Mouse (Mus musculus) midbrain, embryonic 15.5 days (tissue): Measurements from ENCODE around the gene Pde4d. TPM values are rescaled to one million over a fixed set of nuclear protein-coding genes. Genes with fewer than 3 reads are reported as not detected.
A peak's percentile ranks its signal among the peaks of the same experiment; 100 is the strongest.

ENCODE experiments used
- ATAC-seq: fragments of 200-750 bp; cut with Nextera tagmentation; replicated peaks from 2 replicates; pipeline ENCODE4 v1.8.0; 2017; ENCODE audit warnings: moderate TSS enrichment
- H3K27ac ChIP-seq: fragments of 300-500 bp; sonication (generic); 2 replicates; pipeline ENCODE4 v1.5.1; 2015; ENCODE audit warnings: mild to moderate bottlenecking, inconsistent platforms
- H3K27me3 ChIP-seq: fragments of 300-500 bp; sonication (generic); replicated peaks from 2 replicates; pipeline ENCODE4 v1.6.1; 2015; ENCODE audit warnings: inconsistent platforms
- H3K36me3 ChIP-seq: fragments of 300-500 bp; sonication (generic); replicated peaks from 2 replicates; pipeline ENCODE4 v1.6.1; 2015; ENCODE audit warnings: inconsistent platforms
- H3K4me1 ChIP-seq: fragments of 300-500 bp; sonication (generic); 2 replicates; pipeline ENCODE4 v1.6.1; 2015; ENCODE audit warnings: inconsistent platforms
- H3K4me2 ChIP-seq: fragments of 300-500 bp; sonication (generic); 2 replicates; pipeline ENCODE4 v1.6.1; 2015; ENCODE audit warnings: inconsistent platforms, mild to moderate bottlenecking, moderate library complexity
- H3K4me3 ChIP-seq: fragments of 300-500 bp; sonication (generic); 2 replicates; pipeline ENCODE4 v1.5.1; 2015; ENCODE audit warnings: mild to moderate bottlenecking, inconsistent platforms
- H3K9ac ChIP-seq: fragments of 300-500 bp; sonication (generic); 2 replicates; pipeline ENCODE4 v1.6.1; 2015; ENCODE audit warnings: mild to moderate bottlenecking, inconsistent platforms
- H3K9me3 ChIP-seq: fragments of 300-500 bp; sonication (generic); 2 replicates; pipeline ENCODE4 v1.6.1; 2016; ENCODE audit warnings: inconsistent platforms
- WGBS: fragments of 180-500 bp; shearing (Covaris S2); methylation state at CpG from one replicate; pipeline ENCODE4 v1.1.7; 2015; ENCODE audit warnings: mixed read lengths; 5-methylcytosine and 5-hydroxymethylcytosine counted together
- polyA plus RNA-seq: library from polyadenylated mRNA; unstranded; fragments of >200 nt; fragmentation: Nextera tagmentation; extraction: Ambion mirVana; gene quantifications from 2 replicates; pipeline ENCODE4 v1.2.1, GENCODE M21; 2015

Pde4d gene
- polyA plus RNA-seq, 1 experiment from 2014 or later, result 27.1 TPM

DNA sequence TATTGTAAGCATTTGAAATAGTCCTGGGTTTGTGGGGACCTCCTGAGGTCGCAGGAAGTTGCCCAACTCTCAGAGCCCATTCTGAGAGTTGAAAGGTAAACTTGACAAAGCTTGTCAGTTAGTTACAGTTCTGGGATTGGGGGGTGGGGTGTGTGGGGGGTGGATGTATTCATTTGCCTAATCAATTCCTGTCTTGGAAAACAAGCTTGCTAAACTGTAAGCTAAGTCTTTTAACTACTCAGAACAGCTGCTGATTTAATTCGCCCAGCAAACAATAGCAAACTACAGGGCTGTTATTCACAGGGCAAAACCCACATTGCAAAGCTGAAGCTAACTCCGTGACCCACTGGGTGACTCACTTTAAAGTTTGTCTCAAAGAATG, 1183.3 kb downstream of the Pde4d start:
- Histone ChIP-seq H3K9me3 (no peaks in the 10 kb centered on the region), H3K27ac (no peak overlapping the region), H3K4me2 (no peak overlapping the region), H3K4me3 (no peak overlapping the region), H3K27me3 (no peaks in the 10 kb centered on the region), H3K9ac (no peak overlapping the region), H3K4me1 (peaks cover 20% of the 10 kb centered on the region), H3K36me3 (no peaks in the 10 kb centered on the region)
- no peak for ATAC-seq
- 5% methylated on average over 3 of the region's 3 CpGs for WGBS

DNA sequence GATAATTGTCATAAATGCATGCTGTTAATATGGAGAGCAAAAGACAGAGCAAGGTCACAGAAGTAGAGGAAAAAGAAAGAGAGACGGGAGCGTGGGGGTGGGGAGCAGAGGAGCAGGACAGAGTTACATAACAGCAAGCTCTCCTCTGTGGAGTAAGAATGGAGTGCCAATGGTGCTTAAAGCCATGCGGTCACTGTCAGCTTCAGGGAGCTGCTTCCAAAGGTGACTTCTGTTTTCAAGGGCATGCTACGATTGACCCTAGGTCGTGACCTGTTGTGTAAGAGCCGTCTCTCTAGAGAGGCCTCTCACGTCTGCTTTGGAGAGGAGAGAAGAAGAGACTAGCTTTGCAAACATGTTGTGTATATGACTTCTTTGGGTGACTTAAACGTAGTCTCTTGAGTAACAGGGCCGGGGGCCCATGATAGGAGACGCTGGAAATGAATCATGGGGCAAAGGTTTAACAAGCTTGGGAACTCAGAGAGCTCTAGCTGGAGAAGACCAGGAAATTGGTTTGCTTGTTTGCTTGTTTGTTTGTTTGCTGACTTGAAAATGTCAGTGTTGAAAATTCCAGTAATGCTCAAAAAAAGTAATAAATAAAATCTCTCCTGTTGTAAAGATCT, 1186.3 kb downstream of the Pde4d start:
- no peak overlapping the region for H3K4me3 ChIP-seq
- no peaks in the 10 kb centered on the region for H3K9me3 ChIP-seq
- H3K4me1 ChIP-seq, result peaks cover 20% of the 10 kb centered on the region
- no peaks in the 10 kb centered on the region for H3K27me3 ChIP-seq
- no peak overlapping the region for H3K9ac ChIP-seq
- WGBS, result 79% methylated on average over 10 of the region's 10 CpGs
- no peaks in the 10 kb centered on the region for H3K36me3 ChIP-seq
- ATAC-seq, result no peak
- no peak overlapping the region for H3K27ac ChIP-seq
- H3K4me2 ChIP-seq, result no peak overlapping the region

DNA sequence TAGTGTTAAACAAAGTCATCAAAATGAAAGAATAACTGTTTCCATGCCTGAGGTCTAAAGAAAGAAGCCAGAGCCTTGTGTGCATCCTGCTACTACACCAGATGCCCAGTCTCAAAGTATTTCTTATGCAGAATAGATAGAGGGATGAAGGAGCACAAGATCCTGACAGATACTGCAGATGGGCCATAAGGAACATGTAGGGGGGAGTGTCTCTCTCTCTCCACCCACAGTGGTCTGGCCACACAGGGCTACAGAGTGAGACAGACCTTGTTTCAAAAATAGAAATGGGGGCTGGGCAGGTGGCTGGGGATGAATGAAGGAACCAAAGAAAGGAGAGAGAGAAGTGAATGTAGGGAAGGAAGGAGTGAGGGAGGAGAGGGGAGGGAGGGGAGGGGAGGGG, 1188.5 kb downstream of the Pde4d start:
- H3K27ac ChIP-seq, result no peak overlapping the region
- H3K4me1 ChIP-seq, result peaks cover 7% of the 10 kb centered on the region; the same call in 1 of the 2 replicates
- no peak overlapping the region for H3K9ac ChIP-seq
- no peak for ATAC-seq
- no peaks in the 10 kb centered on the region for H3K27me3 ChIP-seq
- H3K36me3 ChIP-seq, result no peaks in the 10 kb centered on the region
- H3K9me3 ChIP-seq, result no peaks in the 10 kb centered on the region
- H3K4me2 ChIP-seq, result no peak overlapping the region
- no peak overlapping the region for H3K4me3 ChIP-seq

DNA sequence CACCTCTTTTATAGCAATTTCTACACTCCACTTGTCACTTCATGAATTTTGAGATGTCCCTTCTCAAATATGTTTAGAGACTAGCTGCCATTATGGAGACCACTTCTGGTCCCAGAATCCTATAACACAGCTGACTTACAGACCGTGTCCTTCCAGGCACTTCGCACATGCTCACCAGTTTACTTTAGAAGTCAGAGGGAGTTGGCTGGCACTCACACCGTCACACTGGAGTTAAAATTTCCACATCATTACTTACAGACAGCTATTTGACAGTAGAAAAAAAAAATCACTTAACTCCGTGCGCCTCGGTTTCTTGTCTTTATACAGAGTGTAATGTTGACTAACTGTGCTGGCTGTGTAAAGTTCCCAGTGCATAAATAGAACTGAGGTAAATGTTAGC, 1189.5 kb downstream of the Pde4d start:
- H3K27ac ChIP-seq, result no peak overlapping the region
- no peaks in the 10 kb centered on the region for H3K36me3 ChIP-seq
- H3K4me2 ChIP-seq, result no peak overlapping the region
- no peak overlapping the region for H3K4me3 ChIP-seq
- H3K9ac ChIP-seq, result no peak overlapping the region
- 77% methylated on average over 6 of the region's 6 CpGs for WGBS
- ATAC-seq, result no peak
- H3K9me3 ChIP-seq, result no peaks in the 10 kb centered on the region
- H3K27me3 ChIP-seq, result no peaks in the 10 kb centered on the region
- 0 out of 2 replicates have a peak, but pooled peaks cover under 1% of the 10 kb centered on the region for H3K4me1 ChIP-seq

DNA sequence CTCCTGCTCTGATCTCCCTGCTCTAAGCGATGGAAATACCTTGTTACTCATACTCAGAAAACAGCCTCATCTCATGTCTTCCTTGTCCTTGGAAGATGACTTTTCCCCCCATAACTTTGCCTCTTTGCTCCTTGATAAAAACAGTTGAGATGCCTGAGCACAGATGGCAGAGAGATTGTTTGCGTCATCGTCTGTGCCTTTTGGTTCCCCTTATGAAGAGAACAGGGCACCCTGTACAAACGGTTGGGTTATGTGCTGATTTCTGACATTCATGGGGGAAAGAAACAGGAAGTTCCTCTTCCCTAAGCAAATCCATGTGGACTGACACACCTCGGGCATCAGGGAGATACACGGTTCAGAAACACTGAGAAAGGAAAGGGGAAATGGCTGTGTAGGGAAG, 1191.8 kb downstream of the Pde4d start:
- ATAC-seq, result no peak
- WGBS, result 90% methylated on average over 6 of the region's 6 CpGs
- no peak overlapping the region for H3K4me2 ChIP-seq

DNA sequence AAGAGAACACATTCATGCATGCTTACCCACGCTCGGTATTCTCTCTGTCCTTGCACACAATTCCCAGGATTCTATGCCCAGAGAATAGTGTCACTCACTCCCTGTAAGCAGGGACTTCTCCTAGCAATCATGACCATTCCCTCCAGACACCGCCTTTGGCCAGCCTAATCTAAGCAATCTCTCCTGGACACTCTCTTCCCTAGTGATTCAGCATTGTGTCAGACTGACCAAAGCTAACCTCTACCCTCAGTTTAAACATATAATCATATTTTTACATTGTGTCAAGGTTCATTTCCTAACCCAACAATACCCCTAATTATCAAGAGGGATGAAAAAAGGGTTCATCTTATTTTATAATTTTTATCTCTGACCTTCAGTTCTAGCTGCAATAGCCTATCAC, 1193.7 kb downstream of the Pde4d start:
- Histone ChIP-seq H3K9me3 (no peaks in the 10 kb centered on the region), H3K4me2 (no peak overlapping the region), H3K9ac (no peak overlapping the region), H3K36me3 (no peaks in the 10 kb centered on the region), H3K4me3 (no peak overlapping the region), H3K27ac (no peak overlapping the region), H3K27me3 (no peaks in the 10 kb centered on the region), H3K4me1 (peaks cover 11% of the 10 kb centered on the region; the same call in 1 of the 2 replicates)
- WGBS, result 66% methylated on average over 3 of the region's 3 CpGs
- no peak for ATAC-seq

More for the DNA sequence above, 1191.8 kb downstream of the Pde4d start:
- H3K27me3 ChIP-seq, result no peaks in the 10 kb centered on the region
- no peaks in the 10 kb centered on the region for H3K36me3 ChIP-seq
- H3K4me1 ChIP-seq, result peaks cover 7% of the 10 kb centered on the region; the same call in 1 of the 2 replicates
- no peaks in the 10 kb centered on the region for H3K9me3 ChIP-seq
- no peak overlapping the region for H3K4me3 ChIP-seq
- H3K9ac ChIP-seq, result no peak overlapping the region
- H3K27ac ChIP-seq, result no peak overlapping the region

DNA sequence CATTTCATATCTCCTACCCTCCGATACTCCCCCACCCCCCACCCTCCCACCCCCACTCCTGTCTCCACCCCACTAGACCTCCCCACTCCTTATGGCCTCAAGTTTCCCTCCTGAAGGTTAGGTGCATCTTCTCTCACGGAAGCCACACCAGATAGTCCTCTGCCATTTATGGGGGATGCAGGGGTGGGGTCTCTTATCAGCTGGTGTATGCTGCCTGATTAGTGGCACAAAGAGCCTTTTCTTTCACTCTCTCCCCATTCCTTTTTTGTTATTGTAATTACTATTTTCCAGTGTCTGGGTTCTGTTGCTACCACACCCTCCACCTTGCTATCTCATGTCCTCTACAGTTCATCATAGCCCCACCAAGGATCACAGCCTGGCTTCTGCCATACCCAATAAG, 1194.3 kb downstream of the Pde4d start:
- Histone ChIP-seq H3K9me3 (no peaks in the 10 kb centered on the region), H3K27ac (no peak overlapping the region), H3K4me1 (peaks cover 11% of the 10 kb centered on the region; the same call in 1 of the 2 replicates), H3K27me3 (no peaks in the 10 kb centered on the region), H3K36me3 (no peaks in the 10 kb centered on the region), H3K4me3 (no peak overlapping the region), H3K9ac (no peak overlapping the region), H3K4me2 (no peak overlapping the region)
- no peak for ATAC-seq
- WGBS, result 90% methylated on average over 2 of the region's 2 CpGs

DNA sequence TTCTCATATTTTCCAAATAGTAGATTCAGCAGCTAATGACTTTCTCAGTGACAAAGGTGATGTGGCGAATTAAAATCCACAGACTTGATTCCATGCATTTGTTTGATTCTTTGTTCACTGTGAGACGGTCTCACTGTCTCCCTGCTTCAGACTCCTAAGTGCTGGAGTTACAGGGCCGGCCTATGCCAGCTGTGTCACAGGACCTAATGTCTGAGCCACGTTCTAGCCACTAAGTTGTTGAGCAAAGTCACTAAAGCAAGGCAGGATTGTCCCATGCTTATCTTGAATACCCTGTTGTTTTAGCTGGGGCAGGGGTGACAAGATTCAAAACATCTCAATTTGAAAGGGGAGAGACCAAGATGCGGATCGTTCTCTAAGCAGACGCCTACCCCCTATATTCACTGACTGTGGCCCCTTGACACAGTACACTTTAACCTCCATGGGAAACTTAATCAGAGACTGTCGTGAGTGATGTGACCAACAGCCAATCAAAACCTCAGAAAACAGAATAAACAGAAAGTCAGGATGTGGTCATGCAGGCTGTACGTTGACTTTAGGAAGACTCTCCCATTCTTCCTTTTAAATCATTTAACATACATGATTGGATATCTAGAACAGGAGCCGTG, 1195.6 kb downstream of the Pde4d start:
- H3K27me3 ChIP-seq, result no peaks in the 10 kb centered on the region
- no peak overlapping the region for H3K9ac ChIP-seq
- peaks cover 11% of the 10 kb centered on the region; the same call in 1 of the 2 replicates for H3K4me1 ChIP-seq
- H3K36me3 ChIP-seq, result no peaks in the 10 kb centered on the region
- H3K4me3 ChIP-seq, result no peak overlapping the region
- H3K9me3 ChIP-seq, result no peaks in the 10 kb centered on the region
- no peak for ATAC-seq
- WGBS, result 46% methylated on average over 10 of the region's 10 CpGs
- H3K4me2 ChIP-seq, result no peak overlapping the region
- H3K27ac ChIP-seq, result no peak overlapping the region

DNA sequence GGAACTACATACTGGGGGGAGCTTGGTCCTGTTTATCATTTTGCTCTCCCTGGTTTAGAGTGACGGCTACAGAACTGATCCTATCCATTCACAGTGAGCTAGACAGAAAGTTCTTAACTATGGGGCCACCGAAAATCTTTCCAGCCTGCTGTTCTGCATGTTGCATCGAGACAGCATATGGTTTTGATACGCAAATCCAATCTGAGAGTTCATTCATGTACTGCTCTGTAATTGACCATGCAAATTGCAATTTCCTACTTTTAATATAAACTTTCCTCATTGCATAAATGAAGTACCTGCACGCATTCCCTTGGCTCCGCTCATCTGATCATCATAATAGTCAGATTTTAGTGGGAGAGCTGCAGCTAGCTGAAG, 1196.1 kb downstream of the Pde4d start:
- Histone ChIP-seq H3K9me3 (no peaks in the 10 kb centered on the region), H3K4me3 (no peak overlapping the region), H3K4me2 (no peak overlapping the region), H3K4me1 (peaks cover 11% of the 10 kb centered on the region; the same call in 1 of the 2 replicates), H3K36me3 (no peaks in the 10 kb centered on the region), H3K27me3 (no peaks in the 10 kb centered on the region), H3K27ac (no peak overlapping the region), H3K9ac (no peak overlapping the region)
- no peak for ATAC-seq
- 53% methylated on average over 6 of the region's 6 CpGs for WGBS

DNA sequence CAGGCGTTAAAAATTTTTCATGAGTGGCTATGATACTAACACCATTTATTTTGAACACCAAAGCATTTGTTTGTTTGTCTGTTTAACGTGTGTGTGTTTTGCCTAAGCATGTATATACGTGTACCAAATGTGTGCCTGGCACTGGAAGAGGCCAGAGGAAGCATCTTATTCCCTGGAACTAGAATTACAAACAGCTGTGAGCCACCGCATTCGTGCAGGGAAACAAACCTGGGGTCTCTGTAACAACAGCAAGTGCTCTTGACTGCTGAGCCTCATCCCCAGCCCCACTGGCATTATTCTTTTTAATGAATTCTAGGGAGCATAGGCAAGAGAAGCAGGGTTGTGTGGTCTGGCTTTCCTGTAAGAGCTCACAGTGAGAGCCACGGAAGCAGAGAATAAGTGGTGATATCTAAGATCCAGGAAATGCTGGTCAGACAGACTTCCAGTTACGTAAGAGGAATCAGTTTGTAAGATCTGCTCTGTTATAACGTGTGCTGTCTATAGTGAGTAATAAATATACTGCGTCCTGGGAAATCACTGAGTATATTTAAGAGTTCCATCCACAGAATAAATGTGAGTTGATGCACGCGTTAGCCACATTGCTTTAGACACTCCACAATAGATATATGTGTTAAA, 1197.0 kb downstream of the Pde4d start:
- H3K9me3 ChIP-seq, result no peaks in the 10 kb centered on the region
- H3K4me3 ChIP-seq, result no peak overlapping the region
- peaks cover 15% of the 10 kb centered on the region for H3K4me1 ChIP-seq
- H3K9ac ChIP-seq, result no peak overlapping the region
- WGBS, result 57% methylated on average over 11 of the region's 11 CpGs
- peak overlapping the region; percentile 61; the same call in 1 of the 2 replicates for H3K27ac ChIP-seq
- no peak overlapping the region for H3K4me2 ChIP-seq
- ATAC-seq, result no peak
- no peaks in the 10 kb centered on the region for H3K36me3 ChIP-seq
- H3K27me3 ChIP-seq, result no peaks in the 10 kb centered on the region

DNA sequence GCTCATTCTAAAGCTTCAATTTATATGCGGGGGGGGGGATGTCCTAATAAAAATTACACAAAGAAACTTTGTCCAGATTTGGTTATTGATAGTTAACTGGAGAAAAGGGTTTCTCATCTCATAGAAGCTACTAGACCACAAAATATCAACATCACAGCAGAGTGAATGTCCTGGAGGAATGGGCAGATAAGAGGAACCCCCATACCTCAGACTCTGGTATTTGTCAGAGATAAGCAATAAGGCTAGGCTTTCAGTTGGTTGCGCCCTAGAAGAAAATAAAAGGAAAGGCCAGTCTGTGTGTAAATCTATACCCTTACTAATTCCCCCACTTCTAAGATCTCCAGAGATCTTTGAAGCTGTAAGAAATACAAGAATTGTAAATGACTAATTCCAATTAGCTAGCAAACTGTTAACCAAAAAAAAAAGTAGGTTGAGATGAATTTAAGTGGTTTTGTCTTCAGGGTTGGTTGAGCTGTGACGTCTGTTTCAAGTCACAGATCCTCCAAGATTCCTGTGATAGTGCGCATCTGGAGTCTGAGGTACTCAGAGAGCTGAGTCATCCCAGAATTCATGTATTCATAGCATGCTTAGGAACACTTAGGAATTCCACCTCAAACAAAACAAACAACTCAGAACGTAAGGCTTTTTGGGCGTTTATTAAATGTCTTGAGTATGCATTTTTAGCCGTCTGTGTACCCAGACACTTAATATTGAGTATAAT, 1197.9 kb downstream of the Pde4d start:
- Histone ChIP-seq H3K4me3 (no peak overlapping the region), H3K27ac (no peak overlapping the region), H3K9ac (no peak overlapping the region), H3K4me2 (no peak overlapping the region), H3K4me1 (peaks cover 15% of the 10 kb centered on the region), H3K27me3 (no peaks in the 10 kb centered on the region), H3K9me3 (no peaks in the 10 kb centered on the region), H3K36me3 (no peaks in the 10 kb centered on the region)
- no peak for ATAC-seq
- 85% methylated on average over 7 of the region's 7 CpGs for WGBS

DNA sequence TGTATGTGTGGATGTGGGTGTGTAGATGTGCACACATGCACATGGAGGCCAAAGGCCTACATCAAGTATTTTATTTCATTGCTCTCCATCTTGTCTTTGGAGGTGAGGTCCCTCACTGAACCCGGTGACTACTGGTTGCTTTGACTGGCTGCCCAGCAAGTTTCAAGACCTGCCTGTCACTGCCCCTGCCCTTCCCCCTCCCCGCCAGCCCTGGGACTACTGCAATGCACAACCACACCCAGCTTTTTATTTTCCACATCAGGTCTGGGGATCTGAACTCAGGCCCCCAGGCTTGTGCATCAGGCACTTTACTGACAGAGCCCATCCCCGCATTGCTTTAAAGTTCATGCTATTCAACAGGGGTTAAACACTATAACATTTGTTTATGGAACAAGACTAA, 1198.6 kb downstream of the Pde4d start:
- Histone ChIP-seq H3K9ac (no peak overlapping the region), H3K9me3 (no peaks in the 10 kb centered on the region), H3K4me2 (no peak overlapping the region), H3K4me3 (no peak overlapping the region), H3K27me3 (no peaks in the 10 kb centered on the region), H3K27ac (no peak overlapping the region), H3K4me1 (peaks cover 15% of the 10 kb centered on the region), H3K36me3 (no peaks in the 10 kb centered on the region)
- WGBS, result 93% methylated on average over 3 of the region's 3 CpGs
- ATAC-seq, result no peak
